Mouse (Mus musculus) kidney, embryonic 15.5 days (tissue): ENCODE measurements around the gene Sez6. TPM values are rescaled to one million over a fixed set of nuclear protein-coding genes. Genes with fewer than 3 reads are reported as not detected.

Source experiments
- ATAC-seq: fragments of 200-750 bp; cut with Nextera tagmentation; replicated peaks from 2 replicates; pipeline ENCODE4 v1.8.0; 2017; ENCODE audit warnings: moderate TSS enrichment; ENCODE audit not compliant: low FRiP score
- H3K27ac ChIP-seq: fragments of 300-500 bp; sonication (generic); 2 replicates; pipeline ENCODE4 v1.5.1; 2015; ENCODE audit warnings: mild to moderate bottlenecking, inconsistent platforms
- H3K27me3 ChIP-seq: fragments of 300-500 bp; sonication (generic); 2 replicates; pipeline ENCODE4 v1.6.1; 2015; ENCODE audit warnings: inconsistent platforms
- H3K36me3 ChIP-seq: fragments of 300-500 bp; sonication (generic); 2 replicates; pipeline ENCODE4 v1.6.1; 2015; ENCODE audit warnings: inconsistent platforms
- H3K4me1 ChIP-seq: fragments of 300-500 bp; sonication (generic); 2 replicates; pipeline ENCODE4 v1.6.1; 2015; ENCODE audit warnings: inconsistent platforms
- H3K4me2 ChIP-seq: fragments of 300-500 bp; sonication (generic); 2 replicates; pipeline ENCODE4 v1.6.1; 2015; ENCODE audit warnings: moderate library complexity, mild to moderate bottlenecking, inconsistent platforms
- H3K4me3 ChIP-seq: fragments of 300-500 bp; sonication (generic); replicated peaks from 2 replicates; pipeline ENCODE4 v1.5.1; 2015; ENCODE audit warnings: mild to moderate bottlenecking, inconsistent platforms
- H3K9ac ChIP-seq: fragments of 300-500 bp; sonication (generic); 2 replicates; pipeline ENCODE4 v1.6.1; 2015; ENCODE audit warnings: mild to moderate bottlenecking, inconsistent platforms
- H3K9me3 ChIP-seq: fragments of 300-500 bp; sonication (generic); replicated peaks from 2 replicates; pipeline ENCODE4 v1.6.1; 2016; ENCODE audit warnings: inconsistent platforms
- WGBS: fragments of 180-500 bp; shearing (Covaris S2); methylation state at CpG from one replicate; pipeline ENCODE4 v1.1.7; 2015; ENCODE audit warnings: mixed read lengths; 5-methylcytosine and 5-hydroxymethylcytosine counted together
- polyA plus RNA-seq: library from polyadenylated mRNA; unstranded; fragments of >200 nt; fragmentation: Nextera tagmentation; extraction: Ambion mirVana; gene quantifications from 2 replicates; pipeline ENCODE4 v1.2.1, GENCODE M21; 2015

Sez6 gene
- polyA plus RNA-seq, 1 experiment from 2014 or later, result 0.44 TPM

DNA sequence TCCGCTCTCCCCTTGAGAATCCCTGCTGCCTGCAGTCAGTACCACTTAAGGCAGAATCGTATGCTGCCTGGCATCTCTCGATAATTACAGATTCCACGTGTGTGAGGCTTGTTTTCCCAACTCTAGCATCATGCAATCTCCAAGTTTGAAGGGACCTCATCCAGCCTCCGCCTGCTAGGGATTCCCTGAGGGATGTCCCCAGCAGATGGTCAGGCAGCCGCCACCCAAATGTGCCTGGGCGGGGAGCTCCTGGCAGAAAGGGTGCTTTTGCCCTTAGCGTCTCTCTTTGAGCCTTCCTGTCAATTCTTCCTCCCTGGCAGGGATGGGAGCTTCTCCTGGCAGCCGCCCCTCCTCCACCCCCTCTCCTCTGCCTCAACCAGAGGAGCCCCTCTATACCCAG is 29.6 kb downstream of the Sez6 start:
- no peak overlapping the region for H3K9ac ChIP-seq
- H3K27me3 ChIP-seq, result peaks cover 69% of the 10 kb centered on the region
- 54% methylated on average over 9 of the region's 9 CpGs for WGBS
- no peak overlapping the region for H3K4me2 ChIP-seq
- no peaks in the 10 kb centered on the region for H3K9me3 ChIP-seq
- no peak overlapping the region for H3K4me3 ChIP-seq
- H3K27ac ChIP-seq, result no peak overlapping the region
- peaks cover 13% of the 10 kb centered on the region; the same call in 1 of the 2 replicates for H3K4me1 ChIP-seq
- H3K36me3 ChIP-seq, result no peaks in the 10 kb centered on the region
- ATAC-seq, result no peak

GRCm38 (mm10) chr11:77960898-77961297 is 30.3 kb downstream of the Sez6 start:
- Histone ChIP-seq H3K27me3 (peaks cover 70% of the 10 kb centered on the region), H3K36me3 (no peaks in the 10 kb centered on the region), H3K4me2 (no peak overlapping the region), H3K27ac (no peak overlapping the region), H3K9me3 (no peaks in the 10 kb centered on the region), H3K9ac (no peak overlapping the region), H3K4me1 (peaks cover 20% of the 10 kb centered on the region), H3K4me3 (no peak overlapping the region)
- 32% methylated on average over 5 of the region's 5 CpGs for WGBS
- ATAC-seq, result no peak

- H3K4me2 ChIP-seq, result no peak overlapping the region
- WGBS, result 86% methylated on average over 10 of the region's 10 CpGs
- peaks cover 66% of the 10 kb centered on the region for H3K27me3 ChIP-seq
- H3K9ac ChIP-seq, result no peak overlapping the region
- no peaks in the 10 kb centered on the region for H3K9me3 ChIP-seq
- no peak overlapping the region for H3K27ac ChIP-seq
- no peak for ATAC-seq
- no peak overlapping the region for H3K4me3 ChIP-seq
- H3K4me1 ChIP-seq, result peaks cover 26% of the 10 kb centered on the region
- H3K36me3 ChIP-seq, result no peaks in the 10 kb centered on the region
These were observed 32.3 kb downstream of the Sez6 start for GRCm38 (mm10) chr11:77962946-77963345.

GRCm38 (mm10) chr11:77964415-77965095 is 34.0 kb downstream of the Sez6 start:
- whole genome bisulfite sequencing, result 24% methylated on average over 19 of the region's 19 CpGs
- Histone ChIP-seq H3K9ac (no peak overlapping the region), H3K27ac (no peak overlapping the region), H3K4me1 (peaks cover 26% of the 10 kb centered on the region), H3K4me3 (no peak overlapping the region), H3K36me3 (no peaks in the 10 kb centered on the region), H3K27me3 (peaks cover 58% of the 10 kb centered on the region), H3K9me3 (no peaks in the 10 kb centered on the region), H3K4me2 (no peak overlapping the region)
- ATAC-seq, result no peak

DNA sequence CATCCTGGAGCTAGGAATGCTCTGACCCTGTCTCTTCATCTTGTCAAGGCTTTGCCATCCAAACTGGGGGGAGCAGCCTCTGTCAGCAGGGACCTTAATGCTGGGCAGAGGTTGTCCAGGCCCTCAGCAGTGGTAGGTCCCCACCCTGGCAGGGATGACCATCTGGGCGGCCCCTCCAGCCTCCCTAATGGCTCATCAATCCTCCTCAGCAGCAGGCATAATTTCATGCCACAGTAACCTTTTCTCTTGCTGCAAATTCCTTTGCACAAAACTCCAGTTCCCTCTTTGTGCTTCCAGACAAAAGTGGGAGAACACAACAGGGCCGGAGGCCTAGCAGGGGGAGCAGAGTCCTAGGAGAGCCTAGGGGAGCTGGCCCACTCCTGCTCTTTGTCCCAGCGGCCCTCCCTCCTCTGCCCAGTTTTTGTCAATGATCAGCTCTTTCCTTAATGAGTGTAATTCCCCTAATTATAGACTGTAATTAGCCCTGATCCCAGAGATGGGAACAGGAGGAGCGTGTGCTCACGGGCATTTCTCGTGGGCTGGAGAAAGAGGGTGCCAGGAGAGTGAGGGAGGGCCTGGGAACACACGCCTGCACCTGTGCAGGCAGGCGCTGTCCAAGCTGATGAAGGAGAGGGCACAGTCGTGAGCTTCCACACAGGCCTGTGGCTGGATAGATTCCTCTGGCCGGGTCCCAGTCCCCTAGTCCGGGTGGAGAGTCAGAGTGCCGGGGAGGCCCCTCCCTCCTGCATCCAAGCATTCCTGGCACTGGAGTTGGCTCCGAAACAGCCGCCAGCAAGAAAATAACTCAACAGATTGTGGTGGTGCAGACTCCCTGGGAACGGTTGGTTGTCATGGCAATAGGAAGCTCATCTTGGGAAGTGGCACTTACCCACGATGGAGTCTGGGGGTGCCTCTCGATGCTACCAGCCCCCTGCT is 34.8 kb downstream of the Sez6 start:
- no peaks in the 10 kb centered on the region for H3K9me3 ChIP-seq
- H3K27me3 ChIP-seq, result peaks cover 54% of the 10 kb centered on the region
- H3K4me1 ChIP-seq, result peaks cover 25% of the 10 kb centered on the region
- no peak overlapping the region for H3K27ac ChIP-seq
- ATAC-seq, result no peak
- 17% methylated on average over 17 of the region's 17 CpGs for WGBS
- no peak overlapping the region for H3K4me2 ChIP-seq
- 0 out of 2 replicates have a peak overlapping the region, but pooled peaks have one; percentile 14 for H3K9ac ChIP-seq
- no peaks in the 10 kb centered on the region for H3K36me3 ChIP-seq
- no peak overlapping the region for H3K4me3 ChIP-seq

DNA sequence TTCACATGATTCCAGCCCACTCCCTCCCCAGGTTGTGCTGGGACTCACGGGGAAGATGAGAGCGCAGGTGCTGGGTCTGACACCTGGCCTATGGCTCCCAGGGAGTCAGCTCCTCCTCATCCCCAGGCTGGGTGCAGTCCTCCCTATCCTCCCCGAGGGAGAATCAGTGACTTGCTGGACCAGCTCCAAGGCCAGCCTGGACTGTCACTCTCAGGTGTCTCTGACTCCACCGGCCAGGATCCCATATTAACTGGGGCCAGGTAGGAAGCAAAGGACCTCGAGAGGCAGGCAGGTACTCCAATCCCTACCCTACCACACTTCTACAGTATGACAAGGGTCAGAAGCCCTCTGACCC is 35.4 kb downstream of the Sez6 start:
- Histone ChIP-seq H3K4me3 (no peak overlapping the region), H3K4me1 (peaks cover 20% of the 10 kb centered on the region), H3K27me3 (peaks cover 54% of the 10 kb centered on the region), H3K4me2 (no peak overlapping the region), H3K27ac (no peak overlapping the region), H3K9ac (no peak overlapping the region), H3K9me3 (no peaks in the 10 kb centered on the region), H3K36me3 (no peaks in the 10 kb centered on the region)
- no peak for ATAC-seq
- WGBS, result 51% methylated on average over 5 of the region's 5 CpGs

DNA sequence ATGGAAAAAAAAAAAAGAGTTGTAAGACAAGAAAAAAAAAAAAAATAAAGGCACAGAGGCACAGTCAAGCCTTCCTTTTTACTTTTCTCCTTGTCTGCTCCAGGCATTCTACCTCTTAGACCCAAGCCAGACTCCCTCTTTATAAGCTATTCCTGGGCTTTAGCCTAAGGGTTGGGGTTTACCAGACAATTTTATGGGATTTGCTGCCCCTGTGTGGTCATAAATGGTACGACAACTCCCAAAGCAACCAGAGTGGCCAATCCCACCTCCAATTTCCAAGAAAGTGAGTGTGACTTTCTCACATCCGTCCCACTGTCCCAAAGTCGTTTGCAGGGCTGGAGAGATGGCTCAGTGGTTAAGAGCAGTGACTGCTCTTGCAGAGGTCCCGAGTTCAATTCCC is 36.5 kb downstream of the Sez6 start:
- H3K9me3 ChIP-seq, result no peaks in the 10 kb centered on the region
- no peaks in the 10 kb centered on the region for H3K36me3 ChIP-seq
- no peak overlapping the region for H3K27ac ChIP-seq
- peaks cover 54% of the 10 kb centered on the region for H3K27me3 ChIP-seq
- WGBS, result 1% methylated on average over 4 of the region's 4 CpGs
- H3K4me3 ChIP-seq, result no peak overlapping the region
- peaks cover 20% of the 10 kb centered on the region for H3K4me1 ChIP-seq
- no peak overlapping the region for H3K9ac ChIP-seq
- no peak overlapping the region for H3K4me2 ChIP-seq
- 0 out of 2 replicates have a peak, but pooled peaks have one; percentile 22 for ATAC-seq

DNA sequence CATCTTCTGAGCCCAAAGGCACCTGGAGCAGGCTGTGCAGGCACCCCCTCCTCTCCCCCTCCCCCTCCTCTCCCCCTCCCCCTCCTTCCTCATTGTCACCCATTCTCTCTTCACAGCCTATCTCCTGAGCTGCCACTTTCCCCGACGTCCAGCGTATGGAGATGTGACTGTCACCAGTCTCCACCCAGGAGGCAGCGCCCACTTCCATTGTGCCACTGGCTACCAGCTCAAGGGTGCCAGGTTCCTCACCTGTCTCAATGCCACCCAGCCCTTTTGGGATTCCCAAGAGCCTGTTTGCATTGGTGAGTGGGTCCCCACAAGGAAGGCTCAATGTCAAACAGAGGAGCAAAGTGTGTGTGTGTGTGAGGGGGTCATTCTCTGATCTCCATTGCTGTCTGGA is 38.2 kb downstream of the Sez6 start:
- H3K27me3 ChIP-seq, result peaks cover 61% of the 10 kb centered on the region
- H3K4me3 ChIP-seq, result no peak overlapping the region
- H3K4me1 ChIP-seq, result peaks cover 20% of the 10 kb centered on the region
- no peak overlapping the region for H3K9ac ChIP-seq
- WGBS, result 69% methylated on average over 4 of the region's 4 CpGs
- no peak for ATAC-seq
- no peaks in the 10 kb centered on the region for H3K9me3 ChIP-seq
- H3K27ac ChIP-seq, result no peak overlapping the region
- no peak overlapping the region for H3K4me2 ChIP-seq
- H3K36me3 ChIP-seq, result no peaks in the 10 kb centered on the region

GRCm38 (mm10) chr11:77970718-77971117 is 40.1 kb downstream of the Sez6 start:
- Histone ChIP-seq H3K4me1 (peaks cover 8% of the 10 kb centered on the region), H3K27ac (no peak overlapping the region), H3K9me3 (no peaks in the 10 kb centered on the region), H3K27me3 (peaks cover 67% of the 10 kb centered on the region), H3K9ac (no peak overlapping the region), H3K4me3 (no peak overlapping the region), H3K4me2 (no peak overlapping the region), H3K36me3 (no peaks in the 10 kb centered on the region)
- 82% methylated on average over 6 of the region's 6 CpGs for WGBS
- no peak for ATAC-seq

DNA sequence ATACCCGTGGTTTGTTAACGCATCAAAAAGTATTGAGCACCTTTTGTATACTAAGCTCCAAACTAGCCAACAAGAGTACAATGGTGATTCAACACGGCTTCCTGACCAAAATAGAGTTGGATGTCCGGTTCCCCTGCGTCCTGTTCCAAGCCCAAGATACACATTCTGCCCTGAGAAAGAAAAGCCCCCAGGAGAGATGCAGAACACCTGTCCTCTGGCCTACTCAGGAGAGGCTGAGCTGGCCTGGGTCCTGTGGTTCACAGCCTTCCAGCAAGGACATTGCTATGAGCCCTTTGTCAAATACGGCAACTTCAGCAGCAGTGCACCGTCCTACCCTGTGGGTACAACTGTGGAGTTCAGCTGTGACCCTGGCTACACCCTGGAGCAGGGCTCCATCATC is 42.9 kb downstream of the Sez6 start:
- WGBS, result 89% methylated on average over 7 of the region's 7 CpGs
- no peak for ATAC-seq

GRCm38 (mm10) chr11:77974325-77974724 is 43.7 kb downstream of the Sez6 start:
- Histone ChIP-seq H3K9ac (no peak overlapping the region), H3K4me1 (no peaks in the 10 kb centered on the region), H3K4me2 (no peak overlapping the region), H3K27me3 (peaks cover 81% of the 10 kb centered on the region), H3K36me3 (no peaks in the 10 kb centered on the region), H3K4me3 (no peak overlapping the region), H3K27ac (no peak overlapping the region), H3K9me3 (no peaks in the 10 kb centered on the region)
- 40% methylated on average over 15 of the region's 15 CpGs for WGBS
- 0 out of 2 replicates have a peak, but pooled peaks have one; percentile 36 for ATAC-seq

More for the DNA sequence above, 42.9 kb downstream of the Sez6 start:
- no peak overlapping the region for H3K4me3 ChIP-seq
- no peaks in the 10 kb centered on the region for H3K4me1 ChIP-seq
- peaks cover 77% of the 10 kb centered on the region for H3K27me3 ChIP-seq
- H3K27ac ChIP-seq, result no peak overlapping the region
- H3K4me2 ChIP-seq, result no peak overlapping the region
- no peak overlapping the region for H3K9ac ChIP-seq
- H3K36me3 ChIP-seq, result no peaks in the 10 kb centered on the region
- H3K9me3 ChIP-seq, result no peaks in the 10 kb centered on the region

DNA sequence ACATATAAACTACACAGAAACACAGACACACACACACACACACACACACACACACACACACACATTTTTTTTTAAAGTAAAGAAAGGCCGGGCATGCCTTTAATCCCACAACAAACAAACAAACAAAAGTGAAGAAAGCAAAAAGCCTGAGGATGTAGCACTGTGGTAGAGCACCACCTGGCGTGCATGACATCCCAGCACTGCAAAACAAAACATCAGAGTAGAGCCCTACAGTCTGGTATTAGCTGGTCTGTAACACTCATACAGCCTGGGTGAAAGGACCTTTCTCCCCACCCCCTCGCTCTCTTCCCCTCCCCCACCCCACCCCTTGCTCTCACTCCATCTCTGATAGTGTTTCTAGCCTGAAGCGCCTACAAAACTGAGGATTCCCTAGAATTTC is 45.3 kb downstream of the Sez6 start:
- Histone ChIP-seq H3K9ac (no peak overlapping the region), H3K27ac (no peak overlapping the region), H3K4me3 (no peak overlapping the region), H3K27me3 (peaks cover 75% of the 10 kb centered on the region), H3K9me3 (no peaks in the 10 kb centered on the region), H3K4me1 (0 out of 2 replicates have a peak, but pooled peaks cover 2% of the 10 kb centered on the region), H3K36me3 (no peaks in the 10 kb centered on the region), H3K4me2 (no peak overlapping the region)
- no peak for ATAC-seq
- 32% methylated on average over 4 of the region's 4 CpGs for WGBS
